Mouse (Mus musculus): ENCODE measurements at regions not wholly inside any gene's neighbourhood (a gene's known extent, or its start where the extent isn't known, plus 50 kb on each side); places are given as distances from the start of the nearest gene placed in this dataset.

DNA sequence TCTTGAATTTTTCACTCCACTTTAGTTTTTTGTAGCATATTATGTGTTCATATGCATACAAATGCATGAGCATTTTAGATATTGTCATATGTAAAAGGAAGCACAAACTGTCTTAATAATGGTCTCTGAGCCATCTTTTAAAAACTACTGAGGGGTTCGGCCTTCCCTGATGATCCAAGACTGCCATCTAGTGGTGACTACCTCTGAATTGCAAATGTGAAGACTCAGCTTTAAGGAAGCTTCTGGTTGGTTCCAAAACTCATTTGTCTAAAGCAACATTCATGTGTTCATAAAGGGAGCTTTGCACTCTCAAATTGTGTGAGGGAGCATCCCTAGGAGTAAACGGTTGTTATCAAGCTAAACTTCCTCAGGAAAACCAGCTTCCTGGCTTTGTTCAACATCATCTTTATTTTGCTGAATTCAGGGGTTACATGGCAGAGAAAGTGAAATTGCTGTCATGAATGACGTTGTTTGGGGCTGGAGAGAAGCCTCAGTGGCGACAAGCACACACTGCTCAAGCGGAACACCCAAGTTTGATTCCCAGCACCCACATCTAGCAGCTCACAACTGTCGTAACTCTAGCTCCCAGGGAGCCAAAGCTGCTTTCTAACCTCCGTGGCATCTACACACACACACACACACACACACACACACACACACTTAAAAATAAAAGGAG is 69.0 kb upstream of the N6amt1 start:
- TF ChIP-seq CTCF (conservative IDR thresholded peaks at IDR 0.05 in 1 of 2, IDR thresholded peaks at IDR 0.05 in 1 of 2; ENCODE audit: low read depth in 2 of 2, low read length in 2 of 2), result peak; percentile 95 to 96
- TF ChIP-seq E2F4 (IDR thresholded peaks at IDR 0.05; ENCODE audit: insufficient replicate concordance, low read depth, low read length), result no peak
- TF ChIP-seq POLR2A (IDR thresholded peaks at IDR 0.05; ENCODE audit: low read depth, low read length), result no peak
- no peak for TF ChIP-seq POLR2AphosphoS2 (IDR thresholded peaks at IDR 0.05; ENCODE audit: low read depth, low read length)
- TF ChIP-seq ZNF384 (IDR thresholded peaks at IDR 0.05; ENCODE audit: low read depth, low read length), result no peak
- no peak for TF ChIP-seq ZKSCAN1 (IDR thresholded peaks at IDR 0.05; ENCODE audit: borderline replicate concordance, low read depth, low read length)
- no peak for TF ChIP-seq EP300 (IDR thresholded peaks at IDR 0.05; ENCODE audit: low read length)
- 0 out of 2 replicates have a peak, but pooled peaks have one; percentile 18 for TF ChIP-seq TBP (conservative IDR thresholded peaks at IDR 0.05; ENCODE audit: low read depth, low read length)
- TF ChIP-seq JUN (IDR thresholded peaks at IDR 0.05; ENCODE audit: insufficient read depth, low read depth, low read length), result no peak
- no peak for TF ChIP-seq MAX (IDR thresholded peaks at IDR 0.05; ENCODE audit: low read length)
- no peak for TF ChIP-seq HCFC1 (IDR thresholded peaks at IDR 0.05; ENCODE audit: low read depth, low read length)
- no peak for TF ChIP-seq KAT2A (IDR thresholded peaks at IDR 0.05; ENCODE audit: insufficient replicate concordance, low read length)

Data from CH12.LX (cell line).